Mouse (Mus musculus) olfactory bulb, adult 2 months (tissue): ENCODE results near the gene Hikeshi. TPM values are rescaled to one million over a fixed set of nuclear protein-coding genes. Genes with fewer than 3 reads are reported as not detected.
A peak's percentile ranks its signal among the peaks of the same experiment; 100 is the strongest.

ENCODE experiments used
- H3K27ac ChIP-seq: fragments of 200-500 bp; 2 replicates; pipeline ENCODE4 v1.5.1; 2012; ENCODE audit warnings: low read depth, low read length; ENCODE audit not compliant: insufficient read depth
- H3K4me1 ChIP-seq: fragments of 200-500 bp; 2 replicates; pipeline ENCODE4 v1.6.1; 2012; ENCODE audit warnings: low read length; ENCODE audit not compliant: control insufficient read depth, insufficient read depth
- H3K4me3 ChIP-seq: fragments of 200-500 bp; 2 replicates; pipeline ENCODE4 v1.5.1; 2012; ENCODE audit warnings: mild to moderate bottlenecking, low read depth, low read length, moderate library complexity; ENCODE audit not compliant: insufficient read depth
- CTCF ChIP-seq: fragments of 200-500 bp; IDR thresholded peaks from 2 replicates; pipeline ENCODE4 v1.5.1; 2012; ENCODE audit warnings: low read depth, mild to moderate bottlenecking, low read length, moderate library complexity; ENCODE audit not compliant: insufficient read depth
- POLR2A ChIP-seq: fragments of 200-500 bp; IDR thresholded peaks from 2 replicates; pipeline ENCODE4 v1.6.1; 2012; ENCODE audit warnings: mild to moderate bottlenecking, low read depth, low read length, moderate library complexity; ENCODE audit not compliant: insufficient read depth
- WGBS: fragments of 180-500 bp; shearing (Covaris S2); methylation state at CpG from one replicate; pipeline ENCODE4 v1.1.7; 2018; 5-methylcytosine and 5-hydroxymethylcytosine counted together
- polyA plus RNA-seq: library from polyadenylated mRNA; stranded (reverse); fragments of >200 nt; gene quantifications from 2 replicates; pipeline ENCODE4 v1.2.4, GENCODE M21; 2012; ENCODE audit warnings: low replicate concordance; ENCODE audit not compliant: missing spikeins, insufficient read depth, insufficient read length

Gene Hikeshi
- not detected in 2 replicates for polyA plus RNA-seq

DNA sequence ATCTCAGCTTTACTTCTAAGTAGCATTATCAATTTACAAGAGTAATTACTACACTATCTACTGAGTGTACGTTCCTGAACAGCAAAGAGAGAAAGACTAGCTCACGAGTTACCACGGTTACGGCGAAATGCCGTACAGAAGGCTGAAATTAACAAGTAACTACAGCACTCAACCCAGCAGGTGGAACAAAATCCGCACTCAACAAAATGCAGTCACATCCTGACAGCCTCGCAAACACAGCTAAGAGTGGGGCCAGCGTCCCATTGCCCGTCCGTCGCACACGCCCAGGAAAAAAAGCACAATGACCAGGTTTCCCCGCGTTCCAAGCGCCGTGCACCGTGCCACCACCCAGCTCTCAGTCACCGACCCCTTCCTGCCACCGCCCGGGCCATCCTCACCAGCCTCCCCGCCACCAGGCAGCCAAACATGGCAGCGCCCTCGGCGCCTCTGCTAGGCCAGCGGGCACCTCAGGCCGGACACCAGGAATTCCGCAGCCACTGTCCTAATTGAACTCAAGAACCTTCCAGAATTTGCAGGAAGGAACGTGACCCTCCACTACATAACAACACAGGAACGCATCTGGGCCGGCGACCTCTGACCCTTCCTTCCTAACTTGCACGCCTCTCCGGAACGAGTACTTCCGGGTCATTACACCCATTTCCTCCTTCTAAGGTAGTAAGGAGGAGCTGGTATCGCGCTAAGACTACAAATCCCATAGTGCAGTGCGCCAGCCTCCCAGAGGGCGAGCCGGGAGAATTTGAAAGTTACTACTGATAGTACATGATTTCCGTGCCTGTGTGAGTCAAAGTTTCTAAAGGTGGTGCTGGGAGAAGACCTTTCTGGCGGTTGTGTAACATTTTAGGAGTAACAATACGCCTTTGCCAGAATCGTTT, at the start of gene Hikeshi:
Hikeshi (minus strand) TSS at position 634 of the 893 bp plus-strand sequence.
- peak within 1 kb of the TSS; percentile 89 for H3K4me3 ChIP-seq
- under 1% methylated on average over 45 of the region's 45 CpGs for WGBS
- TF ChIP-seq POLR2A = peak; percentile 33; the same call in 1 of the 2 replicates
- TF ChIP-seq CTCF = no peak
- H3K4me1 ChIP-seq = no peaks in the 10 kb centered on the region
- H3K27ac ChIP-seq = peak within 1 kb of the TSS; percentile 13

DNA sequence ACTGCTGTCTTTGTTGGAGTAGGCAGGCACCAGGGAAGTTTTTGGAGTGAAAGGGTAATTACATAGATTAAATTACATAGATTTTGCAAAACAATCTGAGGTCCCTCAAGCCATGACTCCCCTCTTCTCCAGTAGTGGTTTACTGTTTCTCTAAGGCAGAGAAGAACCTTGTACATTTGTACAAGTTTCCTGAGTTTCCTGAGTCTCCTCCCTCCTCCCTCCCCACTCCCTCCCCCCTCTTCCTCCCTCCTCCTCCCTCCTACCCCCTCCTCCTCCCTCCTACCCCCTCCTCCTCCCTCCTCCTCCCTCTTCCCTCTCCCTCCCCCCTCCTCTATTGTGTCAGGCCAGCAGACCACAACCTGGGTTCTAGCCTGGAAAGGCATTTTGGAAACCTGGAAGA, 43.4 kb upstream of the Hikeshi start:
- H3K4me3 ChIP-seq = no peak overlapping the region
- no peak overlapping the region for H3K27ac ChIP-seq
- no peak for TF ChIP-seq POLR2A
- TF ChIP-seq CTCF = no peak
- H3K4me1 ChIP-seq = peaks cover 2% of the 10 kb centered on the region; the same call in 1 of the 2 replicates

DNA sequence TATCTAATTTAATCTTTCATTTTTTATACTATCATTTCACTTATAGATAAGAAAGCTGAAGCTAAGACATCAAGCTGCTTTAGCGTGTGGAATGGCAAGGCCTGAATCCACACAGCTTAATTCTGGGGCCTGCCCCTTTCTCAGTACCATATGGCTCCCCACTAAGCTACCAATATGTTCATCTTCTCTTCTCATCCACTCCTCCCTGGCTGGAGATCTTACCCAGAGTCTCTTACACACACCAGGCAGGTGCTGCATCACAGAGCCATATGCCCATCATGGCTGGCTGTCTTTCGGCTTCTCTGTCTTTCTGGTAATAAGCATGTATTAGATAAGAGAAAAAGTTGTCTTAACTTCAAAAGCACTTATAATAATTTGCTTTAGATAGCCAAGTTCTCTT, 42.4 kb upstream of the Hikeshi start:
- Histone ChIP-seq H3K4me3 (no peak overlapping the region), H3K27ac (no peak overlapping the region), H3K4me1 (peaks cover 2% of the 10 kb centered on the region; the same call in 1 of the 2 replicates)
- no peak for TF ChIP-seq POLR2A
- no peak for TF ChIP-seq CTCF
- 96% methylated on average over 2 of the region's 2 CpGs for WGBS

DNA sequence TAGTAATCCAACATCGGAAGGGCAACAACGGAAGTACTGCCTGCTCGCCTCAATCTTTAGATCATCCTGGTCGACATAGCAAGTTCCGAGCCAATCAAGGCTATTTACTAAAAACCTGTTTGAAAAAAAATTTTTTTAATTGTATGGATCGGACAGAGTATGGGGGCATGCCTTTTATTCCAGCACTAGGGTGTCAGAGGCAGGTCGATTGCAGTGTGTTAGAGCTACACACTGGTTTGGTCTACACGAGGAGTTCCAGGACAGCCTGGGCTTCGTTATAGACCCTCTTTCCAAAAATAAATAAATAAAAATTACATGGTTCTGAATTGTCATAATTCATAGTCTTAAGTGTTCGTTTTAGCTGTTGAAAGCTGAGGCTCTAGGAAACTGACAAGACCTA, 40.6 kb upstream of the Hikeshi start:
- Histone ChIP-seq H3K4me1 (peaks cover 2% of the 10 kb centered on the region; the same call in 1 of the 2 replicates), H3K4me3 (peak overlapping the region; percentile 78), H3K27ac (no peak overlapping the region)
- WGBS = 4% methylated on average over 10 of the region's 10 CpGs
- TF ChIP-seq POLR2A (no peak), CTCF (no peak)

DNA sequence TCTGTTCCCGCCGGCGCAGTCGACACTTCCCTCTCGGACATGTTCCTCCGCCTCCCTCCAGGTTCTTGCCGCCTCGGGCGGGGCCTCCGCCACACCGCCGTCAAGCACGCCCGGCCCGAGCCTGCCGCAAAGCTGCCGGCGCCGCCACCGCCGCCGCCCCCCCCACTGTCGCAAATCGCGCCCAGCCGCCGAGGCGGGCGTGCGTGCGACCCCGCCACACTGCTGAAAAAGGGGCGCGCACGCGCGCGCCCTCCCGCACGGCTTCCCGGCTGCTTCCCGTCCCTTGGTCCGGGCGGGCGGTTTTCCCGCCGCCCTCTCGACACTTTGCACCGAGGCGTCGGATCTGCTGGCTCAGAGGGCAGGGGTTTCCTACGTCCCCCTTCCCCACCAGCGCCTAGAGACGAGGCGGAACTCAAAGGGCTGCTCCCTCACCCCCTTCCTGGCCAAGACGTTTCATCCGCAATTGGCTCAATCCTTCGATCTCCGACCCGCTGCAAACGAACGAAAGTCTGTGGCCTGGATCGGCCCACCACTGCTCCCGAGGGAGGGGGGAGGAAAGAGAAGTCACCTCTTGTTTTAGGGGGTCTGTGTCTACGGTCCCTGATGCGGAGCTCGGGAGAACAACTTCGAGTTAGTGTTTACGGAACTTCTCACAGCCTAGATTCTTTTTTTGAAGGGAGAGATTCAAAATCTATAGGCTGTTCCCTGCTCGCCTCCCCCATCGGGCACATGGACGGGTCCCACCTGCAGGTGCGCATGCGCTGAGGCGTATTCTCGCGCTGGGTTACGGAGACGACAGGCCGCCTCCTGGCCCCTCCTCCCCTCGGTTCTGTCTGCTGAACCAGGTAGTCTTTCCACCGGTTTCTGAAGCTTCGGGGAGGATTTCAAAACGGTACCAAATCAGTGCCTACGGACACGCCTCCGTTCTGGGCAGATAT, 39.8 kb upstream of the Hikeshi start, which contains the start of gene Eed:
Eed (minus strand) TSS at position 499 of the 938 bp plus-strand sequence.
- peak within 1 kb of the TSS; percentile 78 for H3K4me3 ChIP-seq
- WGBS = under 1% methylated on average over 87 of the region's 87 CpGs
- TF ChIP-seq CTCF = no peak
- TF ChIP-seq POLR2A = peak; percentile 92
- H3K27ac ChIP-seq = peak within 1 kb of the TSS; percentile 98
- peaks cover 2% of the 10 kb centered on the region; the same call in 1 of the 2 replicates for H3K4me1 ChIP-seq

DNA sequence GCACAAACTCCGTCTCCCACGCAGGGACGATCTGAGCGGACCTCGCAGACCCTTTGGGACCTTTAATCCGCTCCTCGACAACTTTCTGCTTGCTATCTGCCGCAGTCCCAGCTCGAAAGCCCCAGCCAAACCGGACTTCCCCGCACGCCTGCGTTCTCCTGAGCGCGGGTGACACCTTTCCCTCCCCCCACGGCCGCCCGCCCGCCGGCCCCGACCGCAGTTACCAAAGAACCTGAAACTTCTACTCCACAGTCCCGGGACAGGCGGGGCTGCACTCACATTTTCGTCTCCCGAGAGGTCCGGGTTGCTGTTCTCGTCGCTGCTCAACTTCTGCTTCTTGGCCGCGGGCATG, 39.1 kb upstream of the Hikeshi start:
- H3K27ac ChIP-seq = no peak overlapping the region
- peak overlapping the region; percentile 78 for H3K4me3 ChIP-seq
- H3K4me1 ChIP-seq = peaks cover 2% of the 10 kb centered on the region; the same call in 1 of the 2 replicates
- TF ChIP-seq CTCF = no peak
- no peak for TF ChIP-seq POLR2A
- under 1% methylated on average over 31 of the region's 31 CpGs for WGBS

DNA sequence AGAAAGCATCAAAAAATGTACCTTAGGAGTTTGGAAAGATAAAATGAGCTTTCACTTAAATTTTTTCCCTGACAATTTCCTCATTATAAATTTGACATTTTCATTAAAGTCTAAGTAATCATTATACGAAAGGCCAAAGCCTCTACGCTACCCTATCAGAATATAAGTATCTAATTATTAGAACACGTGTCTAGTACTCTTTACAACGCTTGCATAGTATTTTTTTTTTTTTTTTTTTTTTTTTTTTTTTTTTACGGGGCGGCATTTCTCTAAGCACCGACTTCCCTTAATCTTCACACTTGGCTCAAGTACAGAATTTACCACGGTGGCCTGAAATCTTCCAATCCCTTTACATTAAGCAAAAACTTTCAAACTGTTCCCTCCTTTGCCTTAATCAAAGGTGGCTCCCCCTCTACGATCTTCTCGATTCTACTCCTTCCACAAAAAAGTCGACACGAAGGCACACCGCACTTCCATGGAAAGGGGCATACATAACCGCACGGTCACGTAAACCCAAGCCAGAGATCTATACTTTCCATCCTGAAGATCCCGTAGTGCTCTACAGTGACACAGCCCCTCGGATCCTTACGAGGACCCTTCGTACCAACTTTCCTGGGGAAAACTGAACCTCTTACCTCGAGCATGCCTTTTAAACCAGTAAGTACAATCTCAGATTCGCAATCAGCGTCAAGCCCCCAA, 38.6 kb upstream of the Hikeshi start:
- H3K4me3 ChIP-seq = peak overlapping the region; percentile 78
- 1% methylated on average over 23 of the region's 23 CpGs for WGBS
- peaks cover 2% of the 10 kb centered on the region; the same call in 1 of the 2 replicates for H3K4me1 ChIP-seq
- TF ChIP-seq CTCF = no peak
- TF ChIP-seq POLR2A = no peak
- H3K27ac ChIP-seq = no peak overlapping the region

DNA sequence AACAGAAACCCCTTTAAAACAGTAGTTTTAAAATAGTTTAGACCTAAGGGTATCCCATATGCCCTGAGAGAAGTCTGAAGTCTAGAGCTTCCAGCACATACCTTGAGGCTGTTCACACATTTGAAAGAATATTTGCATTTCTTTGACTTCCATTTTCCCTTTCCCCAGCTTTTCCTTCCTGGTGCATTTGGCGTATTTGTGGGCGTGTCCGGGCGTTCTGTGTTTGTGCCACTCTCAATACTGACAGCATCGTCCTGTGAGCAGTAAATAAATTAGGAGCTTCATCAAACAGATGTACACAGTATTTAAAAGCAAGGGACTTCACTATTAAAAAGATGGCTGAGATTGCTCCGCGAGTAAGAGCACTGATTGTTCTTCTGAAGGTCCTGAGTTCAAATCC, 35.8 kb upstream of the Hikeshi start:
- TF ChIP-seq CTCF = no peak
- TF ChIP-seq POLR2A = no peak
- 86% methylated on average over 7 of the region's 7 CpGs for WGBS

More for the DNA sequence above, 35.8 kb upstream of the Hikeshi start:
- H3K4me3 ChIP-seq = no peak overlapping the region
- no peaks in the 10 kb centered on the region for H3K4me1 ChIP-seq
- H3K27ac ChIP-seq = no peak overlapping the region
